Mouse (Mus musculus) liver, embryonic 14 days (tissue): Measurements from ENCODE around the gene Mrpl2. TPM values are rescaled to one million over a fixed set of nuclear protein-coding genes. Genes with fewer than 3 reads are reported as not detected.

Experiments used
- polyA plus RNA-seq: library from polyadenylated mRNA; depleted of rRNA; stranded (reverse); fragments of >200 nt; gene quantifications from 2 replicates; pipeline ENCODE4 v1.2.3, GENCODE M21; 2012; rRNA removed

Mrpl2 gene
- polyA plus RNA-seq: 35.6 and 37.0 TPM in 2 replicates

GRCm38 (mm10) chr17:46645561-46646321, at the start of gene Mrpl2, which contains the start of gene Klc4:
Mrpl2 (plus strand) TSS chr17:46646229.
Klc4 (minus strand) TSS chr17:46646022.

DNA sequence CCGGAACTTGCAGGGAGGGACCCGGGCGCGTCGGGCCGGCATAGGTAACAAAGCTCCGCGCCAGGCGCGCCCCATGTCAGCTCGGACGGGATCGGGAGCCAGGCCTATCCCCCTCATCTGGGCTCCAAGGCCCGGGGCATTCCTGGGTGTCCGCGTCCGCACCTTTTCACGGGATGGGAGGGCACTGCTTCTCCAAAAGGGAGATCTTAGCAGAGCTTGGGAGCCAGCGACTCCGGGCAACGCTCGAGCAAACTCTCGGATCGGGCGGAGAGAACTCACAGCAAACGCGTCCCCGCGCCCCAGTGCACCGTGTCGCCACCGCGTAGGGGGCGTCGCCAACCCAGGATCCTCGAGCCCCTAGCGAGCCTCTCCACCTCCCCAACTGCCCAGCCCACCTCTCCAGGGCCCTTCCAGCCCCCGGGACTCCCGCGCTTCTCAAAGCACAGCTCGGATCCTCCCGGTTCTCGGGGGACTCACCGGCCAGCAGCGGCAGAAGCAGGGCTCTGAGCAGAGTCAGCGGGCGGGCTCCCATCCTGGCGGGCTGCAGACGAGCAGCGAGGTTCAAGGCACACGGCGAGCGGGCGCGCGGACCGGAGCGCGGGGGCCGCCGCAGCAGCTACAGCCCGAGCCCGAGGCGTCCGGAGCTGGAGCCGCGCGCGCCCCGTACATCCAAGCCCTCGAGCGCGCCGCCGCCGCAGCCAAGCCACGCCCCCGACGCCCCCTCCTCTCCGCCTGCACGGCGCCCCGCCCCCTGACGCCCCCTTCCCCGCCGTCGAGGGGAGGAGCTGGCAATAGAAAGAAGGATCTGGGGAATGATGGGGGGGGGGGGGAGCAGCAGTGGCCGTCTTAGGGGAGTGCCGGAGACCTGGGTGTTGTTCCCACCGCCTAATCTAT, 17.0 kb upstream of the Mrpl2 start, which contains the start of gene Ptk7:
Ptk7 (minus strand) TSS at position 714 of the 894 bp plus-strand sequence.

GRCm38 (mm10) chr17:46650232-46651031, 4.4 kb downstream of the Mrpl2 start, which contains the start of gene Cul7:
Cul7 (plus strand) TSS chr17:46650337.

GRCm38 (mm10) chr17:46673850-46674529, 28.0 kb downstream of the Mrpl2 start, which contains the start of gene Rrp36:
Rrp36 (minus strand) TSS chr17:46674352.

GRCm38 (mm10) chr17:46678416-46678815, 32.4 kb downstream of the Mrpl2 start, which contains the start of gene Mea1:
Mea1 (plus strand) TSS chr17:46678793.

DNA sequence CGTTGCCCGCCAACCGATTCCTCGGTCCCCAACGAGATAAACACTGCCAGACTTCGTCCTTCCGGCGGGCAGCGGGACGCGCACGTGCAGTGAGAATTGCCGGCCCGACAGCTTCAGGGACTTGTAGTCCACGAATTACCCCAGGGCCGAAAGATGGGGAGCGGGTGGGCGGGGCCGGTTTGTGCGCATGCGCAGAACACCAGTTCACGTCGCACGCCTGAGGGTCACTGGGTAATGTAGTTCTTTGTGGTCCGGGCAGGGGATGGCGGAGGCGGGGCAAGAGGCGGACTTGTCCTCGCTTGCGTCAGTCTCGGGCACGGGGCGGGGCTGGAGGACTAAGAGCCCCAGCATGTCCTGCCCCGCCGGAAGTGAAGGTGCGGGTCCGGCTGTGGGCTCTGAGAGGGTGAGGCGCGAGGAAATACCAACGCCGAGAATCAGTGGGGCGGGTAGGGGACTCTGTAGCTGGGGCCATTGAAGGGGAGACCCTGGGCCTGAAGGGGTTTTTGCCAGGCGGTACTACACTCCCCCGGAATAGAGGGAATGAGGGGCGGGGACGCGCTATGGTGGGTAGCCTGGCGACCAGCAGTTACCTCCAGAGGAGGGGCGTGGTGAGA, 34.8 kb downstream of the Mrpl2 start, which contains the start of gene Klhdc3:
Klhdc3 (minus strand) TSS at position 155 of the 614 bp plus-strand sequence.

Other genes starting within 250 kb of the Mrpl2 start
- 0.13 and 0.15 TPM in 2 replicates for gene Crip3, start 217.3 kb upstream of the Mrpl2 start, polyA plus RNA-seq
- not detected in 2 replicates for gene Slc22a7, start 207.8 kb upstream of the Mrpl2 start, polyA plus RNA-seq
- gene Ttbk1, start 158.6 kb upstream of the Mrpl2 start, polyA plus RNA-seq: 0.01 TPM in 2 replicates
- 14.7 and 15.5 TPM in 2 replicates for gene Dnph1, start 149.5 kb upstream of the Mrpl2 start, polyA plus RNA-seq
- 0.53 and 0.63 TPM in 2 replicates for gene Cul9, start 99.8 kb upstream of the Mrpl2 start, polyA plus RNA-seq
- 15.7 and 15.8 TPM in 2 replicates for gene Srf, start 90.1 kb upstream of the Mrpl2 start, polyA plus RNA-seq
- gene Ptk7, start 16.7 kb upstream of the Mrpl2 start, polyA plus RNA-seq: 3.6 and 3.7 TPM in 2 replicates
- 3.3 and 4.2 TPM in 2 replicates for gene Klc4, start 207 bp upstream of the Mrpl2 start, polyA plus RNA-seq
- 13.2 and 13.9 TPM in 2 replicates for gene Cul7, start 4.1 kb downstream of the Mrpl2 start, polyA plus RNA-seq
- gene Rrp36, start 28.1 kb downstream of the Mrpl2 start, polyA plus RNA-seq: 21.1 and 24.2 TPM in 2 replicates
- 38.2 and 43.8 TPM in 2 replicates for gene Mea1, start 32.6 kb downstream of the Mrpl2 start, polyA plus RNA-seq
- 34.0 and 41.3 TPM in 2 replicates for gene Klhdc3, start 34.7 kb downstream of the Mrpl2 start, polyA plus RNA-seq
- gene Ppp2r5d, start 58.9 kb downstream of the Mrpl2 start, polyA plus RNA-seq: 22.5 and 25.0 TPM in 2 replicates
- 8.4 and 8.9 TPM in 2 replicates for gene Pex6, start 65.2 kb downstream of the Mrpl2 start, polyA plus RNA-seq
- gene Gnmt, start 82.9 kb downstream of the Mrpl2 start, polyA plus RNA-seq: 15.3 and 17.4 TPM in 2 replicates
- 17.8 and 18.8 TPM in 2 replicates for gene Cnpy3, start 106.0 kb downstream of the Mrpl2 start, polyA plus RNA-seq
- gene Ptcra, start 117.5 kb downstream of the Mrpl2 start, polyA plus RNA-seq: 0.01 and 0.07 TPM in 2 replicates
- gene 2310039H08Rik, start 126.4 kb downstream of the Mrpl2 start, polyA plus RNA-seq: 32.9 and 35.8 TPM in 2 replicates
- 44.3 and 52.4 TPM in 2 replicates for gene Rpl7l1, start 136.4 kb downstream of the Mrpl2 start, polyA plus RNA-seq
- 2.9 TPM in 2 replicates for gene Bicral, start 212.3 kb downstream of the Mrpl2 start, polyA plus RNA-seq
- gene Tbcc, start 244.5 kb downstream of the Mrpl2 start, polyA plus RNA-seq: 8.6 and 9.1 TPM in 2 replicates